Mouse (Mus musculus) forebrain, embryonic 11.5 days (tissue): ENCODE measurements at regions not wholly inside any gene's neighbourhood (a gene's known extent, or its start where the extent isn't known, plus 50 kb on each side); places are given as distances from the start of the nearest gene placed in this dataset.

Experiments
- ATAC-seq: fragments of 200-750 bp; cut with Nextera tagmentation; replicated peaks from 2 replicates; pipeline ENCODE4 v1.8.0; 2017; ENCODE audit warnings: moderate TSS enrichment; ENCODE audit not compliant: low FRiP score
- DNase-seq: peaks from one replicate; pipeline ENCODE4 v3.0.0-alpha.2; 2017; ENCODE audit warnings: low spot score
- H3K27ac ChIP-seq: fragments of 300-500 bp; sonication (generic); 2 replicates; pipeline ENCODE4 v1.5.1; 2014; ENCODE audit warnings: low read depth, low read length
- H3K27me3 ChIP-seq: fragments of 300-500 bp; sonication (generic); 2 replicates; pipeline ENCODE4 v1.6.1; 2014; ENCODE audit warnings: mild to moderate bottlenecking, low read length, mixed read lengths; ENCODE audit not compliant: control insufficient read depth, insufficient read depth
- H3K36me3 ChIP-seq: fragments of 300-500 bp; sonication (generic); 2 replicates; pipeline ENCODE4 v1.6.1; 2014; ENCODE audit warnings: mild to moderate bottlenecking, low read length, moderate library complexity, mixed read lengths; ENCODE audit not compliant: control insufficient read depth, insufficient read depth
- H3K4me1 ChIP-seq: fragments of 300-500 bp; sonication (generic); replicated peaks from 2 replicates; pipeline ENCODE4 v1.6.1; 2014; ENCODE audit warnings: low read length, mixed read lengths; ENCODE audit not compliant: control insufficient read depth, insufficient read depth
- H3K4me2 ChIP-seq: fragments of 300-500 bp; sonication (generic); 2 replicates; pipeline ENCODE4 v1.6.1; 2014; ENCODE audit warnings: low read depth, mild to moderate bottlenecking, low read length, moderate library complexity, mixed read lengths; ENCODE audit not compliant: severe bottlenecking
- H3K4me3 ChIP-seq: fragments of 300-500 bp; sonication (generic); 2 replicates; pipeline ENCODE4 v1.5.1; 2014; ENCODE audit warnings: low read depth, low read length
- H3K9ac ChIP-seq: fragments of 300-500 bp; sonication (generic); 2 replicates; pipeline ENCODE4 v1.6.1; 2014; ENCODE audit warnings: low read length
- H3K9me3 ChIP-seq: fragments of 300-500 bp; sonication (generic); 2 replicates; pipeline ENCODE4 v1.6.1; 2016; ENCODE audit warnings: low read length, mixed read lengths; ENCODE audit not compliant: control insufficient read depth
- WGBS: fragments of 180-500 bp; shearing (Covaris S2); extraction: QIAGEN DNeasy Blood & Tissue Kit; methylation state at CpG from one replicate; pipeline ENCODE4 v1.1.7; 2014; 5-methylcytosine and 5-hydroxymethylcytosine counted together

- ATAC-seq (peak; percentile 64), DNase-seq (no peak)
- H3K4me1 ChIP-seq = no peaks in the 10 kb centered on the region
- WGBS = 74% methylated on average over 7 of the region's 7 CpGs
- H3K4me2 ChIP-seq = no peak overlapping the region
- no peak overlapping the region for H3K9ac ChIP-seq
- no peaks in the 10 kb centered on the region for H3K9me3 ChIP-seq
- no peaks in the 10 kb centered on the region for H3K27me3 ChIP-seq
- H3K27ac ChIP-seq = no peak overlapping the region
- no peak overlapping the region for H3K4me3 ChIP-seq
- no peaks in the 10 kb centered on the region for H3K36me3 ChIP-seq
Measured at GRCm38 (mm10) chr15:62421073-62421851, 1423.7 kb downstream of the Gsdmc2 start.

GRCm38 (mm10) chr15:62416691-62417090 is 1428.3 kb downstream of the Gsdmc2 start:
- no peak overlapping the region for H3K27ac ChIP-seq
- DNase-seq (no peak), ATAC-seq (no peak)
- H3K9me3 ChIP-seq = no peaks in the 10 kb centered on the region
- no peaks in the 10 kb centered on the region for H3K36me3 ChIP-seq
- no peak overlapping the region for H3K4me2 ChIP-seq
- H3K4me1 ChIP-seq = no peaks in the 10 kb centered on the region
- no peak overlapping the region for H3K4me3 ChIP-seq
- no peaks in the 10 kb centered on the region for H3K27me3 ChIP-seq
- H3K9ac ChIP-seq = no peak overlapping the region

- Histone ChIP-seq H3K9ac (no peak overlapping the region), H3K9me3 (no peaks in the 10 kb centered on the region), H3K36me3 (no peaks in the 10 kb centered on the region), H3K4me1 (no peaks in the 10 kb centered on the region), H3K4me3 (no peak overlapping the region), H3K27ac (no peak overlapping the region), H3K4me2 (no peak overlapping the region), H3K27me3 (no peaks in the 10 kb centered on the region)
- DNase-seq = no peak
- no peak for ATAC-seq
- 95% methylated on average over 2 of the region's 2 CpGs for WGBS
Measured at GRCm38 (mm10) chr15:62413694-62414093, 1431.3 kb downstream of the Gsdmc2 start.

GRCm38 (mm10) chr15:62402142-62402541 is 1442.8 kb downstream of the Gsdmc2 start:
- H3K4me2 ChIP-seq = no peak overlapping the region
- no peak overlapping the region for H3K4me3 ChIP-seq
- H3K9ac ChIP-seq = no peak overlapping the region
- H3K9me3 ChIP-seq = no peaks in the 10 kb centered on the region
- ATAC-seq (no peak), DNase-seq (no peak)
- H3K27me3 ChIP-seq = no peaks in the 10 kb centered on the region
- no peak overlapping the region for H3K27ac ChIP-seq
- H3K4me1 ChIP-seq = no peaks in the 10 kb centered on the region
- 70% methylated on average over 5 of the region's 5 CpGs for WGBS
- H3K36me3 ChIP-seq = no peaks in the 10 kb centered on the region

DNA sequence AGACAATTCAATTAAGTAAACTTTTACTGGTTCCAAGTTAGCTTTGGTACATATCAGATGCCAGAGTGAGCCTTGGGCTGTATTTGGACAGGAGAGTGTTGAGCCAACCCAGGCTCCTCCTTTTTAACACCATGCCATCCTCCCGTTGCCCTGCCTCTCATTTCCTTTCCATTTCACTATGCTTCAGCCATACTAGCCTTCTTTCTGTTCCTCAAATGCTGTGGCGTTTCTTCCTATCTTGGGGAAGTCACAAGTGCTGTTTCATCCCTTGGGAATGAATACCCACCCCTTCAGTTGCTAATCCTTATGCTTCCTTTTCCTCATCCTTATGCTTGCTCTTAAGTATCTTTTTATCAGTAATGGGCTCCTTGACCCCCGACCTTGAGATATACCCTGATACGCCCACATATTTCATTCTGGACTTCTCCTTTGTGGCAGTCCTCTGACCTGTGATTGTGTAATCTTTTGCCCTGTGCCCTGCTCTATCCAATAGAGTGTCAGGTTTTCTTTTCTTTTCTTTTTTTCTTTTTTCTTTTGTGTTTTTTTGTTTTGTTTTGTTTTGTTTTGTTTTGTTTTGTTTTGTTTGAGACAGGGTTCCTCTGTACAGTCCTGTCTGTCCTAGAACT is 1443.9 kb downstream of the Gsdmc2 start:
- DNase-seq (no peak), ATAC-seq (no peak)
- Histone ChIP-seq H3K4me1 (no peaks in the 10 kb centered on the region), H3K4me2 (no peak overlapping the region), H3K9ac (no peak overlapping the region), H3K9me3 (no peaks in the 10 kb centered on the region), H3K27me3 (no peaks in the 10 kb centered on the region), H3K4me3 (no peak overlapping the region), H3K36me3 (no peaks in the 10 kb centered on the region), H3K27ac (no peak overlapping the region)
- 69% methylated on average over 4 of the region's 4 CpGs for WGBS

DNA sequence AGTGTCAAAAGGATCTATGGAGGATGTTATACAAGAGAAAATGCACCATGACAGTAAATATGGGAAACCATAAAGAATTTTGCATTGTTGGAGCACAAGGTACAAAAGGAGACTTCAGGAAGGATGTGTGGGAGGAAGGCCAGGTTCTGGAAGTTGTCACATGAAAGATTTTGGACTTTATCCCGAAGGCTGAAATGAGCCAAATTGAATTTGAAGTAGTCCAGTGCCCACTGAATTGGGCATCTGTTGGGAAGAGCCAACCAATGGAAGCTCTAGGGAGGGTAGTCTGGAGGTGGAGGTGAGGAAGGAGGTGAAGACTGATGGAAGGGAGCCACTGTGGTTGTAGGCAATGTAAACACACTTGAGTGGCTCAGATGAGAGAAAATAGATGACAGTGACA is 1445.6 kb downstream of the Gsdmc2 start:
- Histone ChIP-seq H3K27ac (no peak overlapping the region), H3K4me2 (no peak overlapping the region), H3K27me3 (no peaks in the 10 kb centered on the region), H3K9ac (no peak overlapping the region), H3K36me3 (no peaks in the 10 kb centered on the region), H3K9me3 (no peaks in the 10 kb centered on the region), H3K4me1 (no peaks in the 10 kb centered on the region), H3K4me3 (no peak overlapping the region)
- 91% methylated on average over 1 of the region's 1 CpGs for WGBS
- no peak for ATAC-seq
- DNase-seq = no peak

DNA sequence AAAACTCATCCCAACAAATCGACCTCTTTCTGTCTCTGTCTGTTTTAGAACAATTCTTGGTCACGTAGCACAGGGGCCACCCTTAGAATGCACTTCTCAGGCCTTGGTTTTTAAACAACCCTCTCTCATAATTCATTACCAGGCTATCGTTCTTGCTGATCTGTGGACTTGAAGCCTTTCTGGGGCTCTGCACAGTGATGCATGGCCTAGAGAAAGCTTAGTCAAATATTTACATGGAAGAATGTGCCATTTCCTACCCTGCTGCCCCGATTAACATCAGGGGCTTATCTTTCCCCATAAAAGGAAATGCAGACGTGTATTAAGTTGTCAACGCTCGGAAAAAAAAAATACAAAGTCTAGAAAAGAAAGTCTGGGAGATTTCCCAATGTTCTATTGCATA is 1448.0 kb downstream of the Gsdmc2 start:
- H3K27ac ChIP-seq = no peak overlapping the region
- H3K9me3 ChIP-seq = no peaks in the 10 kb centered on the region
- H3K4me2 ChIP-seq = no peak overlapping the region
- H3K9ac ChIP-seq = no peak overlapping the region
- no peaks in the 10 kb centered on the region for H3K36me3 ChIP-seq
- H3K27me3 ChIP-seq = no peaks in the 10 kb centered on the region
- DNase-seq (no peak), ATAC-seq (no peak)
- H3K4me3 ChIP-seq = no peak overlapping the region
- no peaks in the 10 kb centered on the region for H3K4me1 ChIP-seq
- WGBS = 82% methylated on average over 7 of the region's 7 CpGs

- H3K27ac ChIP-seq = no peak overlapping the region
- no peak overlapping the region for H3K4me2 ChIP-seq
- no peaks in the 10 kb centered on the region for H3K27me3 ChIP-seq
- H3K9ac ChIP-seq = no peak overlapping the region
- no peaks in the 10 kb centered on the region for H3K9me3 ChIP-seq
- H3K4me1 ChIP-seq = no peaks in the 10 kb centered on the region
- no peak overlapping the region for H3K4me3 ChIP-seq
- H3K36me3 ChIP-seq = no peaks in the 10 kb centered on the region
- WGBS = 98% methylated on average over 2 of the region's 2 CpGs
- ATAC-seq = no peak
- DNase-seq = no peak
Measured at GRCm38 (mm10) chr15:62395377-62395776, 1449.6 kb downstream of the Gsdmc2 start.

- H3K27me3 ChIP-seq = no peaks in the 10 kb centered on the region
- DNase-seq (no peak), ATAC-seq (no peak)
- H3K9ac ChIP-seq = no peak overlapping the region
- no peak overlapping the region for H3K4me3 ChIP-seq
- H3K36me3 ChIP-seq = no peaks in the 10 kb centered on the region
- WGBS = 91% methylated on average over 3 of the region's 3 CpGs
- H3K4me1 ChIP-seq = no peaks in the 10 kb centered on the region
- no peak overlapping the region for H3K27ac ChIP-seq
- H3K4me2 ChIP-seq = no peak overlapping the region
- H3K9me3 ChIP-seq = no peaks in the 10 kb centered on the region
Measured at GRCm38 (mm10) chr15:62393416-62393815, 1451.6 kb downstream of the Gsdmc2 start.
